Mouse (Mus musculus): ENCODE results near the gene Hyal2. TPM values are rescaled to one million over a fixed set of nuclear protein-coding genes. Genes with fewer than 3 reads are reported as not detected.
A peak's percentile ranks its signal among the peaks of the same experiment; 100 is the strongest.
"Not testable (repeated sequence)": the region's sequence is repeated elsewhere in the genome, so short reads cannot be mapped to it uniquely, and the experiment has no call there.

The Hyal2 gene
- polyA plus RNA-seq, 1 experiment, result 213 TPM

- H3K4me1 ChIP-seq (ENCODE audit: control insufficient read depth, insufficient read depth, insufficient read length, low read length), result peaks cover 14% of the 10 kb centered on the region
- H3K27me3 ChIP-seq (ENCODE audit: control insufficient read depth, insufficient read depth, low read length), result no peaks in the 10 kb centered on the region
- TF ChIP-seq CTCF (IDR thresholded peaks at IDR 0.05; ENCODE audit: extremely low read depth, insufficient read length, insufficient replicate concordance, low read depth, low read length), result no peak
- TF ChIP-seq POLR2A (IDR thresholded peaks at IDR 0.05; ENCODE audit: low read depth, low read length), result no peak
- H3K36me3 ChIP-seq (ENCODE audit: control insufficient read depth, insufficient read depth, low read length), result peaks cover 35% of the 10 kb centered on the region
- H3K4me3 ChIP-seq (ENCODE audit: low read depth, low read length), result peak overlapping the region; percentile 79
- peak overlapping the region; percentile 98 for H3K27ac ChIP-seq (ENCODE audit: insufficient read depth, low read depth, low read length)
- WGBS, result 19% methylated on average over 2 of the region's 2 CpGs
Observed at GRCm38 (mm10) chr9:107555701-107556100, 12.0 kb upstream of the Hyal2 start.

- Histone ChIP-seq H3K4me3 (ENCODE audit: low read depth, low read length) (peak overlapping the region; percentile 48), H3K27ac (ENCODE audit: insufficient read depth, low read depth, low read length) (peak overlapping the region; percentile 98), H3K36me3 (ENCODE audit: control insufficient read depth, insufficient read depth, low read length) (peaks cover 41% of the 10 kb centered on the region), H3K27me3 (ENCODE audit: control insufficient read depth, insufficient read depth, low read length) (no peaks in the 10 kb centered on the region), H3K4me1 (ENCODE audit: control insufficient read depth, insufficient read depth, insufficient read length, low read length) (peaks cover 10% of the 10 kb centered on the region)
- WGBS, result 25% methylated on average over 3 of the region's 3 CpGs
- TF ChIP-seq POLR2A (IDR thresholded peaks at IDR 0.05; ENCODE audit: low read depth, low read length) (peak; percentile 32; the same call in 1 of the 2 replicates), CTCF (IDR thresholded peaks at IDR 0.05; ENCODE audit: extremely low read depth, insufficient read length, insufficient replicate concordance, low read depth, low read length) (no peak)
Observed at GRCm38 (mm10) chr9:107556346-107556745, 11.4 kb upstream of the Hyal2 start.

- TF ChIP-seq CTCF (IDR thresholded peaks at IDR 0.05; ENCODE audit: extremely low read depth, insufficient read length, insufficient replicate concordance, low read depth, low read length) (no peak), POLR2A (IDR thresholded peaks at IDR 0.05; ENCODE audit: low read depth, low read length) (peak; percentile 69)
- Histone ChIP-seq H3K27ac (ENCODE audit: insufficient read depth, low read depth, low read length) (peak within 1 kb of the TSS; percentile 50), H3K4me1 (ENCODE audit: control insufficient read depth, insufficient read depth, insufficient read length, low read length) (peaks cover 19% of the 10 kb centered on the region), H3K36me3 (ENCODE audit: control insufficient read depth, insufficient read depth, low read length) (peaks cover 47% of the 10 kb centered on the region), H3K4me3 (ENCODE audit: low read depth, low read length) (peak within 1 kb of the TSS; percentile 90), H3K27me3 (ENCODE audit: control insufficient read depth, insufficient read depth, low read length) (no peaks in the 10 kb centered on the region)
- WGBS, result under 1% methylated on average over 46 of the region's 46 CpGs
Observed at GRCm38 (mm10) chr9:107563029-107563581, 4.6 kb upstream of the Hyal2 start, which contains the start of gene Tusc2. Tusc2 (plus strand) TSS chr9:107563255.

GRCm38 (mm10) chr9:107565556-107565955, 2.2 kb upstream of the Hyal2 start:
- Histone ChIP-seq H3K4me3 (ENCODE audit: low read depth, low read length) (peak overlapping the region; percentile 27), H3K27ac (ENCODE audit: insufficient read depth, low read depth, low read length) (peak overlapping the region; percentile 99), H3K36me3 (ENCODE audit: control insufficient read depth, insufficient read depth, low read length) (peaks cover 25% of the 10 kb centered on the region), H3K4me1 (ENCODE audit: control insufficient read depth, insufficient read depth, insufficient read length, low read length) (peaks cover 28% of the 10 kb centered on the region)
- WGBS, result 45% methylated on average over 5 of the region's 5 CpGs
- H3K27me3 ChIP-seq (ENCODE audit: control insufficient read depth, insufficient read depth, low read length), result not testable (repeated sequence)

GRCm38 (mm10) chr9:107566041-107566709, 1.6 kb upstream of the Hyal2 start:
- Histone ChIP-seq H3K36me3 (ENCODE audit: control insufficient read depth, insufficient read depth, low read length) (peaks cover 19% of the 10 kb centered on the region), H3K4me1 (ENCODE audit: control insufficient read depth, insufficient read depth, insufficient read length, low read length) (peaks cover 32% of the 10 kb centered on the region), H3K27me3 (ENCODE audit: control insufficient read depth, insufficient read depth, low read length) (no peaks in the 10 kb centered on the region), H3K4me3 (ENCODE audit: low read depth, low read length) (peak overlapping the region; percentile 42), H3K27ac (ENCODE audit: insufficient read depth, low read depth, low read length) (peak overlapping the region; percentile 99)
- TF ChIP-seq CTCF (IDR thresholded peaks at IDR 0.05; ENCODE audit: extremely low read depth, insufficient read length, insufficient replicate concordance, low read depth, low read length) (peak; percentile 85; the same call in 1 of the 2 replicates), POLR2A (IDR thresholded peaks at IDR 0.05; ENCODE audit: low read depth, low read length) (peak; percentile 37; the same call in 1 of the 2 replicates)
- WGBS, result 10% methylated on average over 15 of the region's 15 CpGs

GRCm38 (mm10) chr9:107566855-107567254, 890 bp upstream of the Hyal2 start:
- Histone ChIP-seq H3K27me3 (ENCODE audit: control insufficient read depth, insufficient read depth, low read length) (no peaks in the 10 kb centered on the region), H3K27ac (ENCODE audit: insufficient read depth, low read depth, low read length) (peak overlapping the region; percentile 99), H3K4me1 (ENCODE audit: control insufficient read depth, insufficient read depth, insufficient read length, low read length) (peaks cover 35% of the 10 kb centered on the region), H3K36me3 (ENCODE audit: control insufficient read depth, insufficient read depth, low read length) (peaks cover 12% of the 10 kb centered on the region), H3K4me3 (ENCODE audit: low read depth, low read length) (peak overlapping the region; percentile 89)
- WGBS, result 19% methylated on average over 3 of the region's 3 CpGs
- TF ChIP-seq CTCF (IDR thresholded peaks at IDR 0.05; ENCODE audit: extremely low read depth, insufficient read length, insufficient replicate concordance, low read depth, low read length) (peak; percentile 47; the same call in 1 of the 2 replicates), POLR2A (IDR thresholded peaks at IDR 0.05; ENCODE audit: low read depth, low read length) (peak; percentile 45; the same call in 1 of the 2 replicates)
